Mouse (Mus musculus) hematopoietic multipotent progenitor cell, adult 10-12 weeks (in vitro differentiated cells): ENCODE measurements around the gene Olfr119. TPM values are rescaled to one million over a fixed set of nuclear protein-coding genes. Genes with fewer than 3 reads are reported as not detected.

ENCODE experiments used
- polyA plus RNA-seq: library from polyadenylated mRNA; stranded (reverse); fragments of >175 nt; gene quantifications from 2 replicates; pipeline ENCODE4 v1.2.3, GENCODE M21; 2012; ENCODE audit warnings: low replicate concordance

The Olfr119 gene
- polyA plus RNA-seq = not detected in 2 replicates

GRCm38 (mm10) chr17:37696264-37696663, at the start of gene Olfr119:
Olfr119 (plus strand) TSS chr17:37696564.

GRCm38 (mm10) chr17:37663682-37664081, 32.7 kb upstream of the Olfr119 start, which contains the start of gene Olfr117:
Olfr117 (minus strand) TSS chr17:37663782.

GRCm38 (mm10) chr17:37666688-37667087, 29.7 kb upstream of the Olfr119 start, which contains the start of gene Olfr118:
Olfr118 (plus strand) TSS chr17:37666988.

GRCm38 (mm10) chr17:37721508-37721907, 25.1 kb downstream of the Olfr119 start, which contains the start of gene Olfr120:
Olfr120 (plus strand) TSS chr17:37721808.

Other genes starting within 250 kb of the Olfr119 start
- gene Olfr109, start 237.6 kb upstream of the Olfr119 start, polyA plus RNA-seq = not detected in 2 replicates
- 0.64 and 1.3 TPM in 2 replicates for gene H2-M2, start 213.0 kb upstream of the Olfr119 start, polyA plus RNA-seq
- not detected in 2 replicates for gene Olfr110, start 204.1 kb upstream of the Olfr119 start, polyA plus RNA-seq
- not detected in 2 replicates for gene Olfr111, start 188.5 kb upstream of the Olfr119 start, polyA plus RNA-seq
- gene Olfr112, start 127.1 kb upstream of the Olfr119 start, polyA plus RNA-seq = not detected in 2 replicates
- not detected in 2 replicates for gene Olfr113, start 118.9 kb upstream of the Olfr119 start, polyA plus RNA-seq
- not detected in 2 replicates for gene Olfr114, start 103.8 kb upstream of the Olfr119 start, polyA plus RNA-seq
- not detected in 2 replicates for gene Olfr115, start 69.5 kb upstream of the Olfr119 start, polyA plus RNA-seq
- not detected in 2 replicates for gene Olfr116, start 69.4 kb upstream of the Olfr119 start, polyA plus RNA-seq
- gene Olfr117, start 32.8 kb upstream of the Olfr119 start, polyA plus RNA-seq = not detected in 2 replicates
- not detected in 2 replicates for gene Olfr118, start 29.6 kb upstream of the Olfr119 start, polyA plus RNA-seq
- gene Olfr120, start 25.2 kb downstream of the Olfr119 start, polyA plus RNA-seq = not detected in 2 replicates
- not detected in 2 replicates for gene Olfr121, start 52.3 kb downstream of the Olfr119 start, polyA plus RNA-seq
- gene Olfr122, start 72.0 kb downstream of the Olfr119 start, polyA plus RNA-seq = not detected in 2 replicates
- gene Olfr123, start 97.0 kb downstream of the Olfr119 start, polyA plus RNA-seq = not detected in 2 replicates
- not detected in 2 replicates for gene Olfr124, start 103.3 kb downstream of the Olfr119 start, polyA plus RNA-seq
- not detected in 2 replicates for gene Olfr125, start 136.4 kb downstream of the Olfr119 start, polyA plus RNA-seq
- not detected in 2 replicates for gene Olfr126, start 150.9 kb downstream of the Olfr119 start, polyA plus RNA-seq
- not detected in 2 replicates for gene Olfr127, start 203.9 kb downstream of the Olfr119 start, polyA plus RNA-seq
- not detected in 2 replicates for gene Olfr128, start 224.0 kb downstream of the Olfr119 start, polyA plus RNA-seq